Mouse (Mus musculus) cerebellum, postnatal 36 days (tissue): ENCODE results near the gene Bbs12.

Source experiments
- DNase-seq, 2 experiments: peaks; one replicate each; pipeline ENCODE4 v3.0.0; 2021 to 2022; ENCODE audit warnings: mixed read lengths in 2 of 2

The Bbs12 gene

GRCm38 (mm10) chr3:37312370-37312941, at the start of gene Bbs12, which contains the start of gene Cetn4:
Bbs12 (plus strand) TSS chr3:37312554.
Cetn4 (minus strand) TSS chr3:37312708.
- DNase-seq = peak; percentile 97 to 98

GRCm38 (mm10) chr3:37268338-37268737, 44.0 kb upstream of the Bbs12 start:
- no peak for DNase-seq

- DNase-seq = no peak
Measured at GRCm38 (mm10) chr3:37269926-37270325, 42.4 kb upstream of the Bbs12 start.

- DNase-seq = peak; percentile 25 to 26
Measured at GRCm38 (mm10) chr3:37271209-37271608, 41.1 kb upstream of the Bbs12 start.

GRCm38 (mm10) chr3:37273092-37273491, 39.3 kb upstream of the Bbs12 start:
- DNase-seq = no peak

- DNase-seq = no peak
Measured at GRCm38 (mm10) chr3:37274661-37275060, 37.7 kb upstream of the Bbs12 start.

GRCm38 (mm10) chr3:37280221-37280620, 32.1 kb upstream of the Bbs12 start:
- no peak for DNase-seq

- no peak for DNase-seq
Measured at GRCm38 (mm10) chr3:37280871-37281270, 31.5 kb upstream of the Bbs12 start.

- no peak for DNase-seq
Measured at GRCm38 (mm10) chr3:37282299-37282922, 29.9 kb upstream of the Bbs12 start.

- DNase-seq = no peak
Measured at GRCm38 (mm10) chr3:37283234-37283633, 29.1 kb upstream of the Bbs12 start.

GRCm38 (mm10) chr3:37289237-37289636, 23.1 kb upstream of the Bbs12 start:
- DNase-seq = no peak

GRCm38 (mm10) chr3:37290881-37291541, 21.3 kb upstream of the Bbs12 start:
- no peak for DNase-seq

- DNase-seq = no peak
Measured at GRCm38 (mm10) chr3:37291929-37292328, 20.4 kb upstream of the Bbs12 start.

GRCm38 (mm10) chr3:37292654-37293053, 19.7 kb upstream of the Bbs12 start:
- no peak for DNase-seq

- no peak for DNase-seq
Measured at GRCm38 (mm10) chr3:37299470-37299869, 12.9 kb upstream of the Bbs12 start.

- DNase-seq = peak; percentile 14 to 24
Measured at GRCm38 (mm10) chr3:37302685-37303084, 9.7 kb upstream of the Bbs12 start.

GRCm38 (mm10) chr3:37303392-37304139, 8.8 kb upstream of the Bbs12 start:
- no peak for DNase-seq

- DNase-seq = no peak
Measured at GRCm38 (mm10) chr3:37311897-37312369, 421 bp upstream of the Bbs12 start.

GRCm38 (mm10) chr3:37313371-37313770, 1.0 kb downstream of the Bbs12 start:
- no peak for DNase-seq

GRCm38 (mm10) chr3:37316233-37316632, 3.9 kb downstream of the Bbs12 start:
- DNase-seq = no peak

GRCm38 (mm10) chr3:37324310-37324709, 12.0 kb downstream of the Bbs12 start:
- no peak for DNase-seq

GRCm38 (mm10) chr3:37325317-37326112, 13.2 kb downstream of the Bbs12 start:
- no peak for DNase-seq
